Mouse (Mus musculus) common myeloid progenitor, adult 5-6 weeks (primary cell): Measurements from ENCODE around the gene Prb1. TPM values are rescaled to one million over a fixed set of nuclear protein-coding genes. Genes with fewer than 3 reads are reported as not detected.
"Not testable (repeated sequence)": the region's sequence is repeated elsewhere in the genome, so short reads cannot be mapped to it uniquely, and the experiment has no call there.

Experiments
- ATAC-seq: replicated peaks from 2 replicates; pipeline ENCODE4 v1.8.0; 2016; ENCODE audit warnings: low read depth, mild to moderate bottlenecking, moderate TSS enrichment, inconsistent platforms; ENCODE audit not compliant: poor library complexity, severe bottlenecking
- total RNA-seq: library from RNA; stranded (forward); fragments of 200-1000, 187-1606 nt; gene quantifications from 2 replicates; pipeline ENCODE4 v1.2.3, GENCODE M21; 2017

Gene Prb1
- not detected in 2 replicates for total RNA-seq

DNA sequence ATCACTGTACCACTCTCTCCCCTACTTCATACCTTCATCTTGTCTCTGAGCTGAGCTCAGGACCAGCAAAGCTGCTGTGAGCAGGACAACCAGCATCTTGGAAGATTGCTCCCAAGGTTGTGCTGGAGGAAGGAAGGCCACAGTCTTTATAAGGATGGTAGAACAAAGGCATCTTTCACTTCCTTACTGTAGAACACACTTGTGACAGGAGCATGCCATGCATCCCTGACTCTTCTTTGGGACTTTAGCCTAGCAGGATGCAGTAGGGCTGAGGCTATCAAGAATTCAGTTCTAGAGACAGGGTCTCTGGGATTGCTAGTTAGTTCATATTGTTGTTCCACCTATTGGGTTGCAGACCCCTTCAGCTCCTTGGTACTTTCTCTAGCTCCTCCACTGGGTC is at the start of gene Prb1:
Gene Prb1 (minus strand): TSS at position 101 of the 400 bp plus-strand sequence.
- ATAC-seq: not testable (repeated sequence)

Other genes starting within 250 kb of the Prb1 start
- gene Prpmp5, start 104.2 kb upstream of the Prb1 start, total RNA-seq: not detected in 2 replicates
- gene Gm8882, start 153.6 kb upstream of the Prb1 start, total RNA-seq: not detected in 2 replicates